Mouse (Mus musculus) midbrain, embryonic 13.5 days (tissue): Measurements from ENCODE around the gene Sac3d1. TPM values are rescaled to one million over a fixed set of nuclear protein-coding genes. Genes with fewer than 3 reads are reported as not detected.
"Not testable (repeated sequence)": the region's sequence is repeated elsewhere in the genome, so short reads cannot be mapped to it uniquely, and the experiment has no call there.

Experiments used
- ATAC-seq: fragments of 200-750 bp; cut with Nextera tagmentation; 2 replicates; pipeline ENCODE4 v1.8.0; 2017; ENCODE audit warnings: mild to moderate bottlenecking, moderate TSS enrichment, moderate library complexity
- H3K27ac ChIP-seq: fragments of 300-500 bp; sonication (generic); 2 replicates; pipeline ENCODE4 v1.5.1; 2015; ENCODE audit warnings: inconsistent platforms, mild to moderate bottlenecking, moderate library complexity
- H3K27me3 ChIP-seq: fragments of 300-500 bp; sonication (generic); 2 replicates; pipeline ENCODE4 v1.6.1; 2015; ENCODE audit warnings: mild to moderate bottlenecking, inconsistent platforms
- H3K36me3 ChIP-seq: fragments of 300-500 bp; sonication (generic); 2 replicates; pipeline ENCODE4 v1.6.1; 2015; ENCODE audit warnings: mild to moderate bottlenecking, inconsistent platforms
- H3K4me1 ChIP-seq: fragments of 300-500 bp; sonication (generic); replicated peaks from 2 replicates; pipeline ENCODE4 v1.6.1; 2015; ENCODE audit warnings: inconsistent platforms
- H3K4me2 ChIP-seq: fragments of 300-500 bp; sonication (generic); replicated peaks from 2 replicates; pipeline ENCODE4 v1.6.1; 2015; ENCODE audit warnings: moderate library complexity, mild to moderate bottlenecking, inconsistent platforms
- H3K4me3 ChIP-seq: fragments of 300-500 bp; sonication (generic); replicated peaks from 2 replicates; pipeline ENCODE4 v1.5.1; 2015; ENCODE audit warnings: mild to moderate bottlenecking, inconsistent platforms
- H3K9ac ChIP-seq: fragments of 300-500 bp; sonication (generic); replicated peaks from 2 replicates; pipeline ENCODE4 v1.6.1; 2015; ENCODE audit warnings: mild to moderate bottlenecking, inconsistent platforms
- H3K9me3 ChIP-seq: fragments of 300-500 bp; sonication (generic); 2 replicates; pipeline ENCODE4 v1.6.1; 2016; ENCODE audit warnings: mild to moderate bottlenecking, inconsistent platforms
- WGBS: fragments of 180-500 bp; shearing (Covaris S2); methylation state at CpG from one replicate; pipeline ENCODE4 v1.1.7; 2015; 5-methylcytosine and 5-hydroxymethylcytosine counted together
- polyA plus RNA-seq: library from polyadenylated mRNA; unstranded; fragments of >200 nt; fragmentation: Nextera tagmentation; extraction: Ambion mirVana; gene quantifications from 2 replicates; pipeline ENCODE4 v1.2.1, GENCODE M21; 2015

Gene Sac3d1
- polyA plus RNA-seq, 1 experiment from 2014 or later, result 41.8 TPM

DNA sequence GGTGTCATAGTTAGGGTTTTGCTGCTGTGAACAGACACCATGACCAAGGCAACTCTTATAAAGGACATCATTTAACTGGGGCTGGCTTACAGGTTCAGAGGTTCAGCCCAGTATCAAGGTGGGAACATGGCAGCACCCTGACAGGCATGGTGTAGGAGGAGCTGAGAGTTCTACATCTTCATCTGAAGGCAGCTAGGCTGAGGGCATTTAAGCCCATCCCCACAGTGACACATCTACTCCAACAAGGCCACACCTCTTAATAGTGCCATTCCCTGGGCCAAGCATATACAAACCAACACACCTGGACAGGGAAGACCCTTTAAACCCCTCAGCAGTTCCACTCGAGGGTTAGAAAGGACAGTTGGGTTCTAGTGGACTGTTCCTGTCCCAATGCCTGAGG lies 14.7 kb upstream of the Sac3d1 start:
- ATAC-seq, result not testable (repeated sequence)
- WGBS, result 41% methylated on average over 1 of the region's 1 CpGs
- H3K36me3 ChIP-seq, result peaks cover 46% of the 10 kb centered on the region

GRCm38 (mm10) chr19:6132171-6132827 lies 13.8 kb upstream of the Sac3d1 start:
- 87% methylated on average over 7 of the region's 7 CpGs for WGBS
- peaks cover 38% of the 10 kb centered on the region for H3K36me3 ChIP-seq

More for the DNA sequence above, 14.7 kb upstream of the Sac3d1 start:
- not testable (repeated sequence) for H3K4me1 ChIP-seq, H3K9me3 ChIP-seq, H3K4me2 ChIP-seq, H3K27me3 ChIP-seq, H3K4me3 ChIP-seq, H3K27ac ChIP-seq, H3K9ac ChIP-seq

GRCm38 (mm10) chr19:6130414-6131128 lies 12.1 kb upstream of the Sac3d1 start:
- H3K4me2 ChIP-seq, H3K9ac ChIP-seq, H3K9me3 ChIP-seq, H3K27ac ChIP-seq, H3K4me3 ChIP-seq, H3K4me1 ChIP-seq, H3K27me3 ChIP-seq, ATAC-seq: not testable (repeated sequence)
- peaks cover 21% of the 10 kb centered on the region for H3K36me3 ChIP-seq
- 83% methylated on average over 7 of the region's 7 CpGs for WGBS

More at GRCm38 (mm10) chr19:6132171-6132827, 13.8 kb upstream of the Sac3d1 start:
- Histone ChIP-seq H3K27me3 (no peaks in the 10 kb centered on the region), H3K4me1 (0 out of 2 replicates have a peak, but pooled peaks cover 6% of the 10 kb centered on the region), H3K4me3 (no peak overlapping the region), H3K9ac (no peak overlapping the region), H3K27ac (no peak overlapping the region; the same call in 1 of the 2 replicates), H3K4me2 (no peak overlapping the region), H3K9me3 (no peaks in the 10 kb centered on the region)
- no peak for ATAC-seq

GRCm38 (mm10) chr19:6127760-6128341 lies 9.4 kb upstream of the Sac3d1 start, which contains the start of gene Snx15:
Snx15 (minus strand) TSS chr19:6128304.
- ATAC-seq, result peak; percentile 96
- Histone ChIP-seq H3K4me2 (peak within 1 kb of the TSS; percentile 57), H3K36me3 (no peaks in the 10 kb centered on the region), H3K4me3 (peak within 1 kb of the TSS; percentile 58), H3K27ac (peak within 1 kb of the TSS; percentile 89), H3K4me1 (peaks cover 11% of the 10 kb centered on the region; the same call in 1 of the 2 replicates), H3K27me3 (no peaks in the 10 kb centered on the region), H3K9ac (peak within 1 kb of the TSS; percentile 76), H3K9me3 (no peaks in the 10 kb centered on the region)
- WGBS, result 0% methylated on average over 32 of the region's 32 CpGs

DNA sequence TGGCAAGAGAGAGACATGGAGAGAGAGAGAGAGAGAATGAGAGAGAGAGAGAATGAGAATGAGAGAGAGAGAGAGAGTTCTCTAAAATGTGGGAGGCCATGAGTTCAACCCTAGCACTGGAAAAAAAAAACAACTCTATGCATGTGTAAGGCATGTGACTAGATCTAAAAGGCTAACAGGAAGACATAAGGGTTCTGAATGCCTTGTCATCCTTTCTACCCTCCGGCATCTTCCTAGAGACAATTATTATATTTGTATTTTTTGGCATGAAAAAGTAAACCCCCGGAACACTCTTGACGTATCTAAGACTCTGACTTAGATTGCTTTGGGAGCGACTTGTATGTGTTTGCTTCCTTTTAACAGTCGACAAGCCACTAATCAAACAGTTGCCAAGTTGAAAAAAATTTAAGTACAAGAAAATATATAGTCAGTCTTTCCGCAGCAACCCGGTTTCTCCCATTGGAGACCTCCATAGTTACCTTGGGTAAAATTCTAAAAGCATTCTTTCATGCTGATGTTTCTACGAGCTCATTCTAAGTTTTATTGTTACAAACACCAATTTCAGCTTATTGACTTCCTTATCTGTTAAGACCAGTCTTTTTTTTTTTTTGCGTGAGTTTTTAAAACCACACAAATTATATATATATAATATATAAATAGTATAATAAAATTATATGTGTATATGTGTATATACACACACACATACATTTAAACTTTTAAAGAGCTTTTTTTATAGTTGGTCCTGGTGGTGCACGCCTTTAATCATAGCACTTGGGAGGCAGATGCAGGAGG lies 8.5 kb upstream of the Sac3d1 start:
- Histone ChIP-seq H3K9ac (peak overlapping the region; percentile 76; the same call in 1 of the 2 replicates), H3K27me3 (no peaks in the 10 kb centered on the region), H3K36me3 (no peaks in the 10 kb centered on the region), H3K4me3 (peak overlapping the region; percentile 58), H3K9me3 (no peaks in the 10 kb centered on the region), H3K4me2 (peak overlapping the region; percentile 57), H3K27ac (no peak overlapping the region), H3K4me1 (peaks cover 11% of the 10 kb centered on the region; the same call in 1 of the 2 replicates)
- 76% methylated on average over 10 of the region's 10 CpGs for WGBS
- no peak for ATAC-seq

- 0 out of 2 replicates have a peak, but pooled peaks cover 3% of the 10 kb centered on the region for H3K36me3 ChIP-seq
- peaks cover 11% of the 10 kb centered on the region; the same call in 1 of the 2 replicates for H3K4me1 ChIP-seq
- WGBS, result 26% methylated on average over 4 of the region's 4 CpGs
- ATAC-seq, result no peak
- H3K27ac ChIP-seq, result no peak overlapping the region
- no peak overlapping the region for H3K4me3 ChIP-seq
- no peaks in the 10 kb centered on the region for H3K27me3 ChIP-seq
- no peaks in the 10 kb centered on the region for H3K9me3 ChIP-seq
- H3K9ac ChIP-seq, result no peak overlapping the region
- no peak overlapping the region for H3K4me2 ChIP-seq
Measured at GRCm38 (mm10) chr19:6126289-6126688, 7.8 kb upstream of the Sac3d1 start.

DNA sequence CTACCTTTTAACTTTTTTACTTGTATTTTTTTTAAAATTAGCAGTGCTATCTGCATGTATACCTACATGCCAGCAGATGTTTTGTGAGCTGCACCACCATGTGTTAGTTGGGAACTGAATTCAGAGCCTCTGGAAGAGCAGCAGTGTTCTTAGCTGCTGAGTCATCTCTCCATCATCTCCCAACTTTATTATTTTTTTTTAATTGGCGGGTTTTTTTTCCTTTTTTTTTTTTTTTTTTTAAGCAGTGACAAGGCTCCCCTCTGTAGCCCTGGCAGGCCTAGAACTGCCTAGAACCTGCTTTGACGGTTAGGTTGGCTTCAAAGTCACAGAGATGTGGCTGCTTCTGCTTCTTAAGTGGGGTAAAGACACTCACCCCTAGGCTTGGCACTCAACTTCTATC lies 6.4 kb upstream of the Sac3d1 start:
- H3K27ac ChIP-seq, result no peak overlapping the region; the same call in 1 of the 2 replicates
- H3K4me3 ChIP-seq, result no peak overlapping the region
- no peaks in the 10 kb centered on the region for H3K27me3 ChIP-seq
- 0 out of 2 replicates have a peak, but pooled peaks cover 8% of the 10 kb centered on the region for H3K36me3 ChIP-seq
- no peak for ATAC-seq
- 79% methylated on average over 2 of the region's 2 CpGs for WGBS
- H3K9ac ChIP-seq, result no peak overlapping the region
- H3K4me1 ChIP-seq, result peaks cover 14% of the 10 kb centered on the region
- no peaks in the 10 kb centered on the region for H3K9me3 ChIP-seq
- no peak overlapping the region for H3K4me2 ChIP-seq

GRCm38 (mm10) chr19:6123330-6123729 lies 4.9 kb upstream of the Sac3d1 start:
- H3K4me1 ChIP-seq, result peaks cover 23% of the 10 kb centered on the region
- H3K4me3 ChIP-seq, result no peak overlapping the region
- 0 out of 2 replicates have a peak, but pooled peaks cover 8% of the 10 kb centered on the region for H3K36me3 ChIP-seq
- ATAC-seq, result no peak
- WGBS, result 78% methylated on average over 8 of the region's 8 CpGs
- H3K27ac ChIP-seq, result no peak overlapping the region; the same call in 1 of the 2 replicates
- no peaks in the 10 kb centered on the region for H3K9me3 ChIP-seq
- H3K27me3 ChIP-seq, result no peaks in the 10 kb centered on the region
- no peak overlapping the region; the same call in 1 of the 2 replicates for H3K9ac ChIP-seq
- no peak overlapping the region for H3K4me2 ChIP-seq

DNA sequence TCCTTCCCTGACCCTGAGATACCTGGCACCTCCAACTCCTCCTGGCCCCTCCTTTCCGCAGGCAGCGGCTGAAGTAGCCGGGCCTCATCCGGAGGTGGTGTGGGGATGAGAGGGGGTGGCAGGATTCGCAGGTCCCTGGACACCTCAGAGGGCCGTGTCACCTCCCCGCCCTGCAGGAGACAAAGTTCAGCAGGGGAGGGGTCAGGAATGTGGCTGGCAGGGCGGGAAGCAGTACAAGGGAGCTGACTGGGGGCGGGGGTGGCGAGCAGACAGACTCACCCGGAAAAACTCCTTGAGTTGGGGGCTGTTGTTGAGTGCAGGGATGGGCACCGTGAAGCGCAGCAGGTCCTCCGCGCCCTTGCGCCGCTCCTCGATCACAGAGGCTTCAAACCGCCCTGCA lies 3.3 kb upstream of the Sac3d1 start:
- no peaks in the 10 kb centered on the region for H3K27me3 ChIP-seq
- WGBS, result 40% methylated on average over 19 of the region's 19 CpGs
- H3K4me2 ChIP-seq, result no peak overlapping the region
- H3K9me3 ChIP-seq, result no peaks in the 10 kb centered on the region
- H3K4me3 ChIP-seq, result no peak overlapping the region
- ATAC-seq, result no peak
- no peak overlapping the region for H3K27ac ChIP-seq
- peaks cover 30% of the 10 kb centered on the region for H3K4me1 ChIP-seq
- 0 out of 2 replicates have a peak, but pooled peaks cover 8% of the 10 kb centered on the region for H3K36me3 ChIP-seq
- peak overlapping the region; percentile 7; the same call in 1 of the 2 replicates for H3K9ac ChIP-seq

DNA sequence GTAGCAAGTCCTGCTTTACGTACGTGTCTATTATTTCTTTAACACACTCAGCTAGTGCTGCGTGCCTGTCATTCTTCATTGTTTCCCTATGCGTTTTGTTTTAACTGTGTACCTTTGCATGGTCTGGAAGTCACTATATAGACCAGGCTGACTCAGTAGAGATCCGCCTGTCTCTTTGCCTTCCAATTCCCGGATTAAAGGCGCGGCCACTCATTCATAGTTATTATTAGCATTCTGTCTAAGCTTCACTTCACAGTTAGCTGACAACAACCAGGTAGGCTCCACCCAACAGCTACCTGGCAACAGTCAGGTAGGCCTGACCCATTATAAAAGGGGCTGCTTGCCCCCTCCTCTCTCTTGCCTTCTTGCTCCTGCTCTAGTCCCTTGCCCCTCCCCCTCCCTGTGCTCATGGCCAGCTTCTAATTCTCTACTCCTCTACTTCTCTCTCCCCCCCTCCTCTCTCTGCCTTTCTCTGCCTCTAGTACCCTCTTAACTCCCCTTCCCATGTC lies 281 bp upstream of the Sac3d1 start:
- H3K36me3 ChIP-seq, result peaks cover 35% of the 10 kb centered on the region
- peak overlapping the region; percentile 85 for H3K4me3 ChIP-seq
- no peaks in the 10 kb centered on the region for H3K27me3 ChIP-seq
- no peaks in the 10 kb centered on the region for H3K9me3 ChIP-seq
- 1% methylated on average over 8 of the region's 8 CpGs for WGBS
- peak overlapping the region; percentile 89 for H3K4me2 ChIP-seq
- H3K9ac ChIP-seq, result peak overlapping the region; percentile 92
- ATAC-seq, result peak; percentile 68
- H3K4me1 ChIP-seq, result peaks cover 37% of the 10 kb centered on the region
- H3K27ac ChIP-seq, result peak overlapping the region; percentile 93

GRCm38 (mm10) chr19:6117346-6117985 lies 984 bp downstream of the Sac3d1 start:
- ATAC-seq, result no peak

More at GRCm38 (mm10) chr19:6117346-6117985, 984 bp downstream of the Sac3d1 start:
- 5% methylated on average over 32 of the region's 32 CpGs for WGBS
- peak overlapping the region; percentile 93 for H3K27ac ChIP-seq
- H3K4me3 ChIP-seq, result peak overlapping the region; percentile 85
- H3K4me2 ChIP-seq, result peak overlapping the region; percentile 89
- H3K9ac ChIP-seq, result peak overlapping the region; percentile 92
- no peaks in the 10 kb centered on the region for H3K9me3 ChIP-seq
- peaks cover 32% of the 10 kb centered on the region for H3K4me1 ChIP-seq
- no peaks in the 10 kb centered on the region for H3K27me3 ChIP-seq
- peaks cover 47% of the 10 kb centered on the region for H3K36me3 ChIP-seq
